Mouse (Mus musculus) regulatory T cell (primary cell): Measurements from ENCODE around the gene Prss32.

ENCODE experiments used
- in situ Hi-C: fragments of 300-600 bp; cut with MboI, MseI; formaldehyde crosslinking; loops from one replicate; pipeline ENCODE4 v1.15.1; 2025; ENCODE audit warnings: high pct_unique_total_duplicates

Prss32 gene

GRCm38 (mm10) chr17:23843812-23844273 is at the start of gene Prss32, which contains the start of gene Prss41:
Gene Prss32 (plus strand): TSS chr17:23843855.
Gene Prss41 (minus strand): TSS chr17:23844172.
- in situ Hi-C loops: no loop called here

GRCm38 (mm10) chr17:23795323-23795722 is 48.3 kb upstream of the Prss32 start:
- in situ Hi-C loops: no loop called here

GRCm38 (mm10) chr17:23797316-23797715 is 46.3 kb upstream of the Prss32 start:
- in situ Hi-C loops: no loop called here

GRCm38 (mm10) chr17:23801627-23802026 is 42.0 kb upstream of the Prss32 start:
- in situ Hi-C loops: no loop called here

GRCm38 (mm10) chr17:23802746-23803365 is 40.8 kb upstream of the Prss32 start:
- in situ Hi-C loops: no loop called here

GRCm38 (mm10) chr17:23803366-23804041 is 40.2 kb upstream of the Prss32 start:
- in situ Hi-C loops: no loop called here

GRCm38 (mm10) chr17:23804426-23805085 is 39.1 kb upstream of the Prss32 start:
- in situ Hi-C loops: no loop called here

GRCm38 (mm10) chr17:23806867-23807266 is 36.8 kb upstream of the Prss32 start:
- in situ Hi-C loops: no loop called here

- in situ Hi-C loops: no loop called here
Measured at GRCm38 (mm10) chr17:23807918-23808317, 35.7 kb upstream of the Prss32 start.

- in situ Hi-C loops: loop anchor here (5.0 kb wide), 1 partner anchor 38 kb away; no protein-coding TSS in a partner anchor
Measured at GRCm38 (mm10) chr17:23815641-23816040, 28.0 kb upstream of the Prss32 start.

- in situ Hi-C loops: loop anchor here (5.0 kb wide), 1 partner anchor 41 kb away; no protein-coding TSS in a partner anchor
Measured at GRCm38 (mm10) chr17:23818579-23818978, 25.1 kb upstream of the Prss32 start.

- in situ Hi-C loops: loop anchor here (5.0 kb wide), 1 partner anchor 42 kb away; no protein-coding TSS in a partner anchor
Measured at GRCm38 (mm10) chr17:23819235-23819634, 24.4 kb upstream of the Prss32 start.

- in situ Hi-C loops: no loop called here
Measured at GRCm38 (mm10) chr17:23820731-23821130, 22.9 kb upstream of the Prss32 start.

GRCm38 (mm10) chr17:23822094-23822493 is 21.6 kb upstream of the Prss32 start:
- in situ Hi-C loops: no loop called here

GRCm38 (mm10) chr17:23823018-23823417 is 20.6 kb upstream of the Prss32 start:
- in situ Hi-C loops: no loop called here

- in situ Hi-C loops: no loop called here
Measured at GRCm38 (mm10) chr17:23823614-23824013, 20.0 kb upstream of the Prss32 start.

- in situ Hi-C loops: no loop called here
Measured at GRCm38 (mm10) chr17:23825591-23825990, 18.1 kb upstream of the Prss32 start.

GRCm38 (mm10) chr17:23828271-23829001 is 15.2 kb upstream of the Prss32 start:
- in situ Hi-C loops: no loop called here

- in situ Hi-C loops: no loop called here
Measured at GRCm38 (mm10) chr17:23829064-23829619, 14.5 kb upstream of the Prss32 start, which contains the start of gene Elob. Gene Elob (minus strand): TSS chr17:23829136.

- in situ Hi-C loops: no loop called here
Measured at GRCm38 (mm10) chr17:23831201-23831600, 12.5 kb upstream of the Prss32 start.

GRCm38 (mm10) chr17:23836006-23836575 is 7.6 kb upstream of the Prss32 start, which contains the start of gene Prss33:
Gene Prss33 (minus strand): TSS chr17:23836056.
- in situ Hi-C loops: no loop called here
